ENCODE assay signal across 11 mouse cellular contexts in the genomic region with DNA sequence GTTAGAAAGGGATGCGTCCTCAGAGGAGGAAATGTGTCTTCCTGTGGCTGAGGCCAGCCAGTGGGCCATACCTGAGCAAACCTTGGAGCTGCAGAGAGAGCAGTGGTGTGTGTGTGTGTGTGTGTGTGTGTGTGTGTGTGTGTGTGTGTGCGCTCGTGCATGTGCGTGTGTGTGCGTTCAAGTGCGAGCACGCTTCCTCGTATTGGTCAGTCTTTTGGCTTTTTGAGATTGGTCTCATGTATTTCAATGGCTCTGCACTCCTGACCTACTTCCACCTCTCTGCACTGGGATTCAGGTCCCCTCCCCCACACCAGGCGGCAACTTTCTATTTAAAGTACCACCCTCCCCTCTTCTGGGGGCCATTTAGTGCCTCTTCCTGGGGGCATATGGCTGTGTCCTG. TPM values are rescaled to one million over a fixed set of nuclear protein-coding genes. Genes with fewer than 3 reads are reported as not detected.
DNase-seq lines count a peak whose midpoint lies in the region; ATAC-seq lines count a peak whose summit lies in the region.
"Had no signal": no experiment of that assay in that cellular context is flagged by ENCODE, and none has a peak within 500 bp of the region (broad histone marks: within the 10 kb centered on the region; RNA-seq: fewer than 3 reads in every experiment).

No protein-coding gene starts in this region.

- 0 out of 2 replicates have a peak, but pooled peaks have one; percentile 25 for ATAC-seq in neural tube, embryonic 12.5 days (ENCODE audit: low FRiP score, low read depth)
- ATAC-seq in neural tube, embryonic 15.5 days (ENCODE audit: low FRiP score) = no peak
- no peak for ATAC-seq in forebrain, embryonic 13.5 days

- H3K36me3 ChIP-seq in neural tube, embryonic 12.5 days = no peaks in the 10 kb centered on the region
- H3K36me3 ChIP-seq in neural tube, embryonic 15.5 days = no peaks in the 10 kb centered on the region
- no peaks in the 10 kb centered on the region for H3K36me3 ChIP-seq in forebrain, embryonic 13.5 days (ENCODE audit: poor library complexity, severe bottlenecking)
- H3K36me3 ChIP-seq: embryonic facial prominence, embryonic 12.5 days had no signal

- peaks cover 6% of the 10 kb centered on the region; the same call in 1 of the 2 replicates for H3K4me1 ChIP-seq in neural tube, embryonic 12.5 days
- no peaks in the 10 kb centered on the region for H3K4me1 ChIP-seq in neural tube, embryonic 15.5 days
- H3K4me1 ChIP-seq in forebrain, embryonic 13.5 days = peaks cover 21% of the 10 kb centered on the region

- peak; percentile 94 for DNase-seq in cerebellum, adult 9-10 months
- peak; percentile 53 for DNase-seq in heart, postnatal 4 days
- DNase-seq in thymus, postnatal 14 days = peak; percentile 57
- no peak for DNase-seq in urinary bladder, postnatal 36 days (ENCODE audit: low spot score in 2 of 2)
- DNase-seq: lung, adult 2 months had no signal

- no peak overlapping the region for H3K27ac ChIP-seq in neural tube, embryonic 12.5 days
- no peak overlapping the region for H3K27ac ChIP-seq in neural tube, embryonic 15.5 days (replicated peaks)
- H3K27ac ChIP-seq in forebrain, embryonic 13.5 days = no peak overlapping the region
- H3K27ac ChIP-seq: embryonic facial prominence, embryonic 12.5 days had no signal

- no peak overlapping the region for H3K4me2 ChIP-seq in neural tube, embryonic 12.5 days (replicated peaks)
- no peak overlapping the region for H3K4me2 ChIP-seq in neural tube, embryonic 15.5 days
- no peak overlapping the region for H3K4me2 ChIP-seq in forebrain, embryonic 13.5 days
- H3K4me2 ChIP-seq: embryonic facial prominence, embryonic 12.5 days had no signal

- no peak overlapping the region for H3K9ac ChIP-seq in neural tube, embryonic 12.5 days
- no peak overlapping the region for H3K9ac ChIP-seq in neural tube, embryonic 15.5 days (replicated peaks)
- no peak overlapping the region for H3K9ac ChIP-seq in forebrain, embryonic 13.5 days
- H3K9ac ChIP-seq: embryonic facial prominence, embryonic 12.5 days had no signal

- WGBS in neural tube, embryonic 12.5 days = 68% methylated on average over 9 of the region's 9 CpGs
- WGBS in neural tube, embryonic 15.5 days = 62% methylated on average over 9 of the region's 9 CpGs
- 44% methylated on average over 3 of the region's 9 CpGs for WGBS in forebrain, embryonic 13.5 days

- H3K27me3 ChIP-seq in neural tube, embryonic 12.5 days (replicated peaks) = no peaks in the 10 kb centered on the region
- H3K27me3 ChIP-seq in neural tube, embryonic 15.5 days (replicated peaks) = no peaks in the 10 kb centered on the region
- H3K27me3 ChIP-seq in forebrain, embryonic 13.5 days = no peaks in the 10 kb centered on the region
- H3K27me3 ChIP-seq: embryonic facial prominence, embryonic 12.5 days had no signal

- H3K4me3 ChIP-seq in neural tube, embryonic 12.5 days = no peak overlapping the region
- no peak overlapping the region for H3K4me3 ChIP-seq in neural tube, embryonic 15.5 days (replicated peaks)
- H3K4me3 ChIP-seq in forebrain, embryonic 13.5 days = no peak overlapping the region
- H3K4me3 ChIP-seq: embryonic facial prominence, embryonic 12.5 days; myocyte had no signal

- H3K9me3 ChIP-seq in neural tube, embryonic 12.5 days = no peaks in the 10 kb centered on the region
- no peaks in the 10 kb centered on the region for H3K9me3 ChIP-seq in neural tube, embryonic 15.5 days (replicated peaks)
- H3K9me3 ChIP-seq in forebrain, embryonic 13.5 days (replicated peaks) = no peaks in the 10 kb centered on the region
- H3K9me3 ChIP-seq: embryonic facial prominence, embryonic 12.5 days had no signal

RNA-seq across cellular contexts. Expression of a gene that starts 12.1 kb away (rescaled TPM):
- 3.9 and 7.1 TPM in 2 replicates for polyA plus RNA-seq in neural tube, embryonic 12.5 days (2016; fragmentation: Nextera tagmentation; extraction: Ambion mirVana)
- 5.5 and 6.0 TPM in 2 replicates for polyA plus RNA-seq in neural tube, embryonic 15.5 days (2015; fragmentation: Nextera tagmentation; extraction: Ambion mirVana)
- 10 to 100 TPM; 79.5 to 84.6 TPM for total RNA-seq in heart, postnatal 4 days (2021)
- polyA plus RNA-seq in forebrain, embryonic 13.5 days (2015; fragmentation: Nextera tagmentation; extraction: Ambion mirVana) = 7.0 and 7.5 TPM in 2 replicates

RNA-seq across cellular contexts. Expression of a gene that starts 39.5 kb away (rescaled TPM):
- polyA plus RNA-seq in neural tube, embryonic 12.5 days (2016; fragmentation: Nextera tagmentation; extraction: Ambion mirVana) = 0.30 and 0.45 TPM in 2 replicates
- polyA plus RNA-seq in neural tube, embryonic 15.5 days (2015; fragmentation: Nextera tagmentation; extraction: Ambion mirVana) = 0.44 and 0.46 TPM in 2 replicates
- total RNA-seq in heart, postnatal 4 days (2021) = not detected
- 0.39 and 0.47 TPM in 2 replicates for polyA plus RNA-seq in forebrain, embryonic 13.5 days (2015; fragmentation: Nextera tagmentation; extraction: Ambion mirVana)
- total RNA-seq: heart, postnatal 14 days had no signal
- polyA plus RNA-seq: lung, adult 2 months had no signal

Comparison
In these comparisons a context has a peak if more than half of its experiments do, and no peak if none do; other contexts are left out.
1. DNase-seq: peak in cerebellum, adult 9-10 months (single experiment), heart, postnatal 4 days (single experiment) and thymus, postnatal 14 days (single experiment); none in urinary bladder, postnatal 36 days (0 of 2).